Mouse (Mus musculus) embryo, embryonic 11 days (tissue): ENCODE data around the gene Tmprss9.

Experiments used
- DNase-seq: peaks from one replicate; pipeline ENCODE4 v3.0.0-alpha.2; 2015

The Tmprss9 gene

DNA sequence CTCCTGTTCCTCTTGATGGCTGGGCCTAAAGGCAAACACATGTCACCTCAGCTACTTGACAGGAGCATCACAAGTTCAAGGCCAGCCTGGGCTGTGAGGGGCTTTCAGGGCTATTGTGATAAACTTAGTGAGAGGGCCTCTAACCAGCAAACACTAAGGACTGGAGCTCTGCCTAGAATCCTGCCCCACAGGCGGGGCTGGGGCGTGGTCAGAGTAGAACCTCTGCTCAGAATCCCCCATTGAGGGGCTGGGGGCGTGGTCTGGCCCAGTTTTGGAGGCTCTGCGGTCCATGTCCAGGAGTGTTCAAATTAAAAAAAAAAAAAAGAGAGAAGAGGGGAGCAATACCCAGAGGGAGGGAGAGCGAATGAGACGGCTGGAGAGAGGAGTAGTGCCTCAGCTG lies 24.0 kb downstream of the Tmprss9 start:
- DNase-seq, result no peak

DNA sequence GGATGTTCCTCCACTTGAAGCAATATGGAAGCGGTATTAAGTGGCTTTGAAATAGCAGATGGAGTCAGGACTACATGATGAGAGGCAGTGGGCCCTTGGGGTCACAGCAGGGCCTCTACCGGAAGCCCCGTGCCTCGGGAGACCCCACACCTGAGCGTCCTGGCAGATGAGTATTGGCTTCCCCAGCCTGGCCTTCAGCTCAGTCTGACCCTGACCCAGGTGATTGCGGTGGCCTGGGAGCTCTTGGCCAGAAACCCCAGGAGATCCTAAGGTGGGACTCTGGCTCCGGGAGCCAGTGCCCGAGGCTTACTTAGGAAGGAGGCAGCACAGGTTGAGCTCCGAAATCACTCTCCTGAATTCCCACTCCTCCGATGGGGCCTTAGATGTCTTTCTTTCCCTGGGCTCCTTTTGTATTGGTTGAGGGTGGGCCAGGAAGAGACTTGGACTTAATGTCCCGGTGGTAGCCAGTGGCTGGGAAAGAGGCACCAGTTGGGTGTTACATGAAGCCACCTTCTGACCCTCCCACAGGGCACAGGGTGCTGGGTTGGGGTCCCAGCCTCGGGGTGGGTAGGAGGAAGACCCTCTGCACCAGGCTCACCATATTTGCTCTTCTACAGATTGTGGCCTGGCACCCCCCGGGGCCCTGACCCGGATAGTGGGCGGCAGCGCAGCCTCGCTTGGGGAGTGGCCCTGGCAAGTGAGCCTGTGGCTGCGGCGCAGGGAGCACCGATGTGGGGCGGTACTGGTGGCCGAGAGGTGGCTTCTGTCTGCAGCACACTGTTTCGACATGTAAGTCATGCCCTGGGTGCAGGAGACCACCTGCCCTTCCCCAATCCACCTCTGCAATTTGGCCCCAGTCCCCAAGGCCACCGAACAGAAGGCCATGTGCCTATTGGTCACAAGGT lies 25.2 kb downstream of the Tmprss9 start:
- DNase-seq, result no peak

DNA sequence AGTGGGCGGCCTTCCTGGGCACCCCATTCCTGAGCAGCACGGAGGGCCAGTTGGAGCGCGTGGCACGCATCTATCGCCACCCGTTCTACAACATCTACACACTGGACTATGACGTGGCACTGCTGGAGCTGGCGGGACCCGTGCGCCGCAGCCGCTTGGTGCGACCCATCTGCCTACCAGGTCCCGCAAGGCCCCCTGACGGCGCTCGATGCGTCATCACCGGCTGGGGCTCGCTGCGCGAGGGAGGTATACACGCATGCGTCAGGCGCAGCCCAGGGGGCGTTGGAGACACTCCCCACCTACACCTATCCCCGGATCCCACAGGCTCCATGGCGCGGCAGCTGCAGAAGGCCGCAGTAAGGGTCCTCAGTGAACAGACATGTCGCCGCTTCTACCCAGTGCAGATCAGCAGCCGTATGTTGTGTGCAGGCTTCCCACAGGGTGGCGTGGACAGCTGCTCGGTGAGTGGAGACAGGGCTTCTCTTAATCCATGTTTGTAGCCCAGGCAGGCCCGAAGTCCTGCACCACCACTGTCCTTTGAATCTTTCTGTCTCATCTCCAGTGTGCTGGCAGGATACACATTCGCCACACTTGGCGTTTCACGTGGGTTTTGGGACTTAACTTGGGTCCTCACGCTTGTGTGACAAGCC lies 26.3 kb downstream of the Tmprss9 start:
- peak; percentile 33 for DNase-seq

DNA sequence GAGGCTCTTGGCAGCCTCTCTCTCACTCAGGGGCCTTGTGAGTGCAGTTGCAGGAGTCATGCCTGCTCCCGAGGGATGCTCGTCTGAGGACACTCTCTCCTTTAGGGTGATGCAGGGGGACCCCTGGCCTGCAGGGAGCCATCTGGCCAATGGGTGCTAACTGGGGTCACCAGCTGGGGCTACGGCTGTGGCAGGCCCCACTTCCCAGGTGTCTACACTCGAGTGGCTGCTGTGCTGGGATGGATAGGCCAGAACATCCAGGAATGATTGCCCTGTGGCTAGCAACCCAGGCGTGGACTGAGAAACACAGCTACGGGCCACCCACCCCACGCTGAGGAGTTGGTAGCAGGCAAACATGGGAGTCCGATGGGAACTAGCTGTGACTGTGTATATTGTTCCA lies 27.4 kb downstream of the Tmprss9 start:
- no peak for DNase-seq

DNA sequence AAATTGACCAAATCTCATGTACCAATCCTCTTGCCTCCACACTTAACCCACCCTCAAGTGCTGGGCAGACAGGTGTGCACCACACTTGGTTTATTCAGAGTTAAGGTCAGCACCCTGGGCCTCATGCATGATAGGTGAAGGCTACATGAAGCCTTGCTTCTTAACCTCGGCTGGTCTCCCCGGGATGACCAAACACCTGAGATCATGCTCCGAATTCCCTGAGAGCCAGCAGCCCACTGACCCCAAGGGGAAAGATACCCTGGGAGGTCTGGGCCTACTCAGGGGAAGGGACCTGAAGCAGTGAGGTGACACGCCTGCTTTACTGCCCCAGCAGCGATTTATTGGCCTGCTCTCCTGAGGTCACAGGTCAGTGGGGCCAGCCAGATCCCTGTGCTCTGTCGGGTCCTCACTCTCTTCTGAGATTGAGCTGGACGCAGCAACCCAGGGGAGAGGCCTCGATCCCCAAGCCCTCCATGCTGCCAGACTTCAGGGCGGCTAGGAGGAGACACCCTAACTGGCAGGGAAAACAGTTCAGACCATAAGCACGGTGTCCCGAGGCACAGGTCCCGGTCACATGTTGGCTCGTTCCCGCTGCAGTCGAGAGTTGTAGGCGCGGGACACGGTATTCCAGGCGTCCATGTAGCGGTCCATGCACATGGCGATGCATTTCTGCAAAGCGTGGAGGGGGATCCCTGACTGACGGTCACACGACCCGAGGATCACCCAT lies 28.1 kb downstream of the Tmprss9 start:
- DNase-seq, result no peak

DNA sequence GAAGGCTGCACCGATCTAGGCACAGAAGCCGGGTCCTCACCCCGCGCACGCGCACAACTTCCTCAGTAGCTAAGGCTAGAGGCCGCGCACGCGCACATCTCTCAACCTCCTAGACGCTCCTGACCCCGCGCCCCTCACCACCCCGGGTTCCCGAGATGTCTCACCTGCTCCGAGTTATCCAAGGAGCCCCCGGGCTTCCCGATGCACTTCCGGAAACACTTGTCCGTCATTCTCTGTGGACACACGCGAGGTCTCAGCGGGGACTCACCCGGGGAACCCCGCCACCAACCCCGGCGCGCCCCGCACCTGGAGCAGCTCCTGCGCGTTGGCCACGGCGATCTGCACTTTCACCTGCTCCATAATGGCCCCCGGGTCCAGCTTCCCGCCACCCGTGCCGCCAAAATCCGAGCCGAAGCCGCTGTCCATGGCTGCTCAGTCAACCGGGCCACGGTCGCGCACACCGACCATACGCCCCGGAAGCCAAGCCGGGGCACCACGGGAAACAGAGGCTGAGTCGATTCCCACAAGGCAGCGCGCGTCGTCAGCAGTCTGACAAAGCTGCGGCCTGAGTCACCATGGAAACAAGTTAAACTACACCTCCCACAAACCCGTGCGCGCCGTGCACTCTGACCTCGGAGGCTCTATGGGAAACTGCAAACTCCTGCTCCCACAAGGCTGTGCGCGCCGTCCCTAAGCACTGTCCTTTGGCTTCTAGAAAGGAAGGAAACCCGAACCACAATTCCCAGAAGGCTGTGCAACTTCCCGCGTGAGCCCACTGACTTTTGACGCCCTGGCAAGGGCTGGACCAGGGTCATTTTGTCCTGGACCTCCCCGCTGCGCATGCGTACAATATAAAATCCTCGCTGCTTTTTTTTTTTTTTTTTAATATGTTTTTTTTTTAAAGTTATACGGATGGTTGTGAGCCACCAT lies 28.9 kb downstream of the Tmprss9 start, which contains the start of gene Timm13:
Gene Timm13 (minus strand): TSS at position 652 of the 930 bp plus-strand sequence.
- peak; percentile 100 for DNase-seq

DNA sequence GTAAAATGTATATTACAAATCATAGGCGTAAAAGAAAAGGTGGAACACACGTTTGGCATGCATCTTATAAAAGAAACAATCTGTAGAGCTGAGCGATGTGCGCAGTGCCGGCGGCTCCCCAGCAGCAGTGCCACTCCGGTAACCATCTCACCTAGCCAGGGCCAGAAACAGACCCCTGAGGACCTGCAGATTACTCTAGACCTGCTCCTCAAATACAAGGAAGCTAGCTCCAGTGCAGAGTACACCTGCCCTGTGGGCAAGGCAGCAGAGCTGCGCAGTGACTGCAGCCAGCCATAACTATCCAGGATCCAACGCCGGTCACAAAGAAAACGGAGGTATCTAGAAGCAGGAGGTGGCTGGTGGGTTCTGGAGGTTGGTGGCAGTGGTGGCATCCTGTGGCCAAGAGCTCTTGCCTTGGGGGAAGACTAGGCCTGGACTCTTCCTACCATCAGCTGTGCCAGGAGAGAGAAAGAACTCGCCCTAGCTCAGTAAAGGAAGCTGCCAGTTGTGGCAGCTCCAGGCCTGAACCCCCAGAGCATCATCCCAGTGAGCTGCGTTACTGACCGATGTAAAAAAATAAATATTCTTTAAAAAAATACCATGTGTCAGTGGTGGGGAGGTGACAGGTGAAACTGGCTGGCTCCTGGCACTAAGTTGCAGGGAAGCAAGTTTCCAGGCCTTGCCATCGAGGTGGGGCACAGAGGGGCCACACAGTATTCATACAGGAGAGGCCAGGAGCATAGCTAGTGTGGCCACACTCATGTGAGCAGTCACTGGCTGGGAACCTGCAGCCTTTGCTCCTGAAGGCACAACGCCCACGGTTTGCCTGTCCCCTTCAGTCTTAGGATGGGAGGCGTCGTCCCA lies 30.0 kb downstream of the Tmprss9 start:
- DNase-seq, result no peak

DNA sequence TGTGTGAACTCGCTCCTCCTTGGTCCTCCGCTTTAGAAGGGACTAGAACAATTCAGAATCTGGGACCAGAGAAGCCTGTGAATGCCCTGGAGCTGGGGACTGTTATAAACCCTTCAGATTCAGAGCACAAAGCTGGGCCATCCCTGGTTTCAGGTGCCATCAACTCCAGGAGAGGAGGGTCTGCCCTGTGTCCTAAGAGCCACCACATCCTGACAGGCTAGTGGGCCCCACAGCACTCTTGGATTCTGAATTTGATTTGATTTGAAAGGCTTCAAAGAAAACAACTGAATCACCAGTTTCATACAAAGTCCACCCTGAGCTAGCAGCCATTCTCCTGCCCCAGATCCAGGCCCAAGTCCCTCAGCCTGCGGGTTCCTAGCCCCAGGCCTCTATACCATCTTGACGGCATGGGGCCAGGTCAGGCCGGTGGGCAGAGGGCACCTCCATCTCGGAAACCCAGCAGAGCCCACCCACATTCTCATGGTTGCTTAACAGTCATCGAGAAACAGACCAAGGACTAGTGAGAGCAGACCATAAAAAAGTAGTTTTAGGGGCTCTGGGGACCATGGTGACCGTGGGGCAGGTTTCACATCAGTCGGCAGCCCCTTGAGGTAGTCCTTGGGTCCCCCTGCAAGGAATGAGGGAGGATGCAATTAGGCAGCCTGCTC lies 30.8 kb downstream of the Tmprss9 start:
- DNase-seq, result no peak

DNA sequence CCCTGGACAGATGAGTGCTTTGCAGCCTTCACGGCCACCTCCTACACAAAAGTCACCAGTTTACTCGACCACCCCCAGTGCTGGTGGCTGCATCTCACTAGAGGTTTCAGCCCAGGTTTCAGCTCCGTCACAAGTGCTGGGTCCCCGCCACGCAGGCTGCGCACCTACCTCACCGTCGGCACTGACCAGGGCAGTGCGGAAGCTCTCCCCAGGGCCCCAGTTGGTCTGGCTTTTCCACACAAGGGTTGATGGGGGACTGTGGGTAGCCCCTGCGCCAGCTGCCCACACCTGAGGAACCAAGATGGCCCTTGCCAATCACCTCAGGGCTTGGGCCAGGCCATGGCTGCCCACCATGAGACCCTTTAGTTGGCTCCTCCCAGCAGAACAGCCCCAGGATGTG lies 31.6 kb downstream of the Tmprss9 start:
- DNase-seq, result no peak

DNA sequence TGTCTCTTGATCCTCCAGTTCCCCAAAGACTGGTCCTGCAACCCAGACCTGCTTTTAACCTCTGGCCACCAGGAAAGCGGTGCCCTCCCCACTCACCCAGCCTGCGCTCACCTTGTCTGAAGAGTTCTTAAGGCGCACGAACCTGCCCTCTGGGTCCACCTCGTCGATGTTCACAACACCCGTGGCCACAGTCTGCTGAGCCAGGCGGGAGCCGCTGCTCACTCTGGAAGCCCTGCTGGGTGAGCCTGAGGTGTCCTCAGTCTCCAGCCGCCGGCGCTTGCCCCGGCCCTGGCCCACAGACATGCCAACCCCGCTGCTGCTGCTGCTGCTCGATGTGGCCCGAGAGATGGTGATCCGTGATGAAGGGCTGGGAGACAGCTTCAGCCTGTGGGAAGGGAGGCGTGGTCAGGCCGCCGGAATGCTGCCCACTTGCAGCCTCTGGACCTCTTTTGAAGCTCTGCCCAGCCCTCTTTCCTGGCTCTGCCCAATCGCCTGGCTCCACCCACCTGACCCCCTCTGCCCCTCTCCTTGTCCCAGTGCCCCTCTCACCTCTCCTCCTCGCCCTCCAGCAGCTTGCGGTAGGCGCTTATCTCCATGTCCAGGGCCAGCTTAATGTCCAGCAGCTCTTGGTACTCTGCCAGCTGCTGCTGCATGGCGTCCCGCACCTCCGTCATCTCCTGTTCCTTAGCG lies 32.5 kb downstream of the Tmprss9 start:
- no peak for DNase-seq

DNA sequence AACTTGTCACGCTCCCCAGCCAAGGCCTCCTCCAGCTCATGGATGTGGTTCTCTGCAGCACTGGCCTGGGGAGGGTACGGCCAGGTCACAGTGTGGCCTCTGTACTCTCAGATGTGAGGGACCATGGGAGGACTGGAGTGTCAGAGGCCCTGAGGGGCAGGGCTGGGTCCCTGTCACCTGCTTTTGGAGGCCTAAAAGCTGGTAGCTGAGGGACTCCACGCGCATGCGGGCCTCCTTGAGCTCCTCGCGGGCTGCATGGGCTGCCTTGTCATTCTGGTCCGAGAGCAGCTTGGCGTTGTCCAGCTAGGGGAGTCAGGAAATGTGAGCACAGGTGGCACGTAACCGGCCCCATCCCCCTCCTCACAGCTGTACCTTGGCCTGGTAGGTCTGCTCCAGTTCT lies 33.1 kb downstream of the Tmprss9 start:
- no peak for DNase-seq

DNA sequence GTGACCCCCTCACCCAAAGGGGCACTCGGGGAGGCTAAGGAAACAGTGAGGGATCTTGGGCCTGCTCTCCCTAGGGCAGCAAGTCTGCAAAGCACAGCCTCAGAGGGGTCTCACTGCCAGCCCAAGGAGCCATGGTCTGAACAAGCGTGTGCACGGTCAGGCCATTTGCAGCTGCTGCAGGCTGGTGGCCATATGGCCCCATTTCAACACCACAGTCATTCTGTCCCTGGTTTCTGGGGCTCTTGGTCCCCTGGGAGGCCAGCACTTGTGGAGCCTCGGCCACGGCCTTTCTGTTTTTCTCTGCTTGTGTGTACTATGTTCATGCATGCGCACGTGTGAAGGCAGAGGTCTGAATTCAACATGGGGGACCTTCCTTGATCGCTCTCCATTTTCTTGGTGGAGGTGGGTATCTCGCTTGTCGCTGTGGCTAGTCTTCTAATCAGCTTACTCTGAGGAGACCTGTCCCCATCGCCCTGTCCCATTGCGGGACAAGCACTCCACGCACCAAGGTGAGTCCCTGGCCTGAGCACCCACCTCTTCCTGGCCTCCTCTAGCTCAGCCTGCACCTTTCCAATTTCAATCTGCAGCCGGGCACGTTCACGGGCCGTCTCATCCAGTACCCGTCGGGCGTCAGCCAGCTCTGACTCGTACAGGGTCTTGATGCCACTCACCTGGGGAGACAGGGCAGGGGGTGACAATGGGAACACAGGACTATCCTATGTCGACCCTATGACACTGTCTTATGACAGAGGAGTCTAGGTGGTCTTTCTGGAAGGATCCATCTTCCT lies 37.9 kb downstream of the Tmprss9 start:
- no peak for DNase-seq

DNA sequence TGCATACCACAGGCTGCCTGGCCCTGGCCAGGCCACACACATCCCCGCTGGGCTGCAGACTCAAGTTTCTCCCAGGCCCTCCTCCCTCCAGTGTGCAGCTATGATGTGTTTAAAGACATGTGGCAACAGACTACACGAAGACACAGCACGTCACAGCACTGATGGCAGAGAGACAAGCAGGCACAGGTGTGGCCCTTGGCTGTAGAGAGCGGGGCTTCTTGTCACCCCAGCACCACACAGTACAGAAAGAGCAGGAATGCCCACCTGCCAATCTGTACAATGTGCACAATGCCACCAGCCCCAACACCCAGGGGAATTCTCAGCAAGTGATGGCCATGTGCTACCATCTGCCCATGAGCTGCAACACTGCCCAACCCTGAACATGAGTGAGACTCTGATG lies 39.7 kb downstream of the Tmprss9 start:
- DNase-seq, result no peak

DNA sequence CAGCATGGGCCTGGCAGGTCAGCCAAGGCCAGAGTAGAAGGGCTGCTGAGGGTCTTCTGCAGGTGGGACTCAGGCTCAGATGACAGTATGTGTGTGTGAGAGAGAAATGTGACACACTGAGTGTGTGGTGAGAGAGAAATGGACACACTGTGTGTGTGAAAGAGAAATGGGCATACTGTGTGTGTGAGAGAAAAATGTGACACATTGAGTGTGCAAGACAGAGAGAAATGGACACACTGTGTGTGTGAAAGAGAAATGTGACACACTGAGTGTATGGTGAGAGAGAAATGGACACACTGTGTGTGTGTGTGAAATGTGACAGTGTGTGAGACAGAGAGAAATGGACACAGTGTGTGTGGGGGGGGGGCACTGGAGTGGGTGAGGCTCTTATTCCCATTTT lies 40.2 kb downstream of the Tmprss9 start:
- no peak for DNase-seq

DNA sequence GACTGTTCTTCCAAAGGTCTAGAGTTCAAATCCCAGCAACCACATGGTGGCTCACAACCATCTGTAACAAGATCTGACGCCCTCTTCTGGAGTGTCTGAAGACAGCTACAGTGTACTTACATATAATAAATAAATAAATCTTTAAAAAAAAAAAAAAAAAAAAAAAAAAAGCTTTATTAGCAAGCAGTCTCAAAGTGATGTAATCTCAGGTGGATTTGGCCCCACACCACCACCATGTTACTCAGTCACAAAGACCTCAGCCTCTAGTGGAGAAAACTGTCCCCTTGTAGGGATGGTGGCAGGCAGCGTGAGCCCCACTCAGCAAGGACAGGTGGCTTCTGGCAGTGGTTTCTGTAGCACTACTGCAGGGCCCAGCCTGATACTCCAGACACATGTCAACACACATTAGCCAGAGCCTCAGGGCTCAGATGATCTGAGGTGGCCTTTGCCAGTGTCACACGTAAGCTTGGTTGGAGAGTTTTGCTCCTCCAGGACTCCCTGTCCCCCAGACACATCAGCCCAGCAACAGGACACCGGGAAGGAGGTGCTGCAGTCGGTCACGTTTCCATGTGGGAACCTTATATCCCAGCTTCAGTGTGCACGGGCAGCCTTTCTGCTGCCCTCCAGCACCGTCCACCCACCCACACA lies 41.8 kb downstream of the Tmprss9 start:
- DNase-seq, result no peak

DNA sequence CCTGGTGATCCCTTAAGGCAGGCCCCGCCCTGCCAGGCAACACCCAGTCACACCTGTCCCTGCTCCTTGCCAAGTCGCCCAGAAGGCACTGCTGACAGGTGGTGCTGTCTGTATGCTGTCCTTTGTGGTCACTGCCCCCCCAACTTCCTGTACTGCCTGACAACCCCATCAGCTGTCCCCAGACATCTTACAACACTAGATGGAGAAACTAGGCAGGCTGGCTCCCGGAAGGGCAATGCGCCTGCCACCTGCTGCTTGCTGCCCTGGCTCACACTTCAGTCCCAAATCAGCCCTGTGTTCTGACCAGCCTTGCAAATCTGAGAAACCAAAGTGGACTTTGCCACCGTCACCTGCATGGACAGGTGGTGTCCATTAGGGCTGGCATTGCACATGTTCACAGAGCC lies 42.6 kb downstream of the Tmprss9 start:
- no peak for DNase-seq

DNA sequence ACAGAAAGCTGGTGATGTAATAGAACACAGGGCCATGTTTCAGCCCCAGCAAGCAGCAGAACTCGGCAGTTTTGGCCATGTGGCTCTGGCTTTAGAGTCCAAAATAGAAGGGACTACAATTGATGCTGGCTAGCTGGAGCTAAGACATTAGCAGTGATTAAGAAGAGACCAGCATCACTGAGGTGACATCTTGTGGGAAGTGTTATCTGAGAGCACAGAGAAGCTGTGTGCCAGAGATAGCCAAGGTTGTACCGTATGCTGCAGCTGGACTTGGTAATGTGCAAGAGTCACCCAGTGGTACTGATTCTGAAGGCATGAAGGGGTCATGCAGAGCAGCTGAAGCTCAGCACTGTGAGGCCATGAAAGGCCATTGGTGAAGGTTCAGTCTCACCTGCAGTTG lies 43.6 kb downstream of the Tmprss9 start:
- DNase-seq, result no peak

DNA sequence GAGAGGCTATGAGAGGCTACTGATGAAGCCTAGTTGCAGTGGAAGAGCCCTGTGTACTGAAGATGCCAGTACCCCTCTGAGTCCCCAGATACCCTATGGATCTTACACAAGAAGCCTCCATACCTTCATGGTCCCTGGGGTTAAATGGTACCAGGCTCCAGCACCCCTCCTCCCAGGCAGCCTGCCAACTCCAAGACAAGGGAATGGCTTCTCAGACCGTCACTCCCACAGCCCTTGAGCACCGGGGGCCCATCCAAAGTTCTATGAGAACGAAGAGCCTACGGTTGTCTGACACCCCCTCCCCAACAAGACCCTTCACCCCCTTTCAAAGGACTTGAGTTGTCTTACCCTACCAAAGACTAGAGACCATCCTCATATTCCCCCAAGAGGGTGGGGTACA lies 44.1 kb downstream of the Tmprss9 start:
- DNase-seq, result no peak

DNA sequence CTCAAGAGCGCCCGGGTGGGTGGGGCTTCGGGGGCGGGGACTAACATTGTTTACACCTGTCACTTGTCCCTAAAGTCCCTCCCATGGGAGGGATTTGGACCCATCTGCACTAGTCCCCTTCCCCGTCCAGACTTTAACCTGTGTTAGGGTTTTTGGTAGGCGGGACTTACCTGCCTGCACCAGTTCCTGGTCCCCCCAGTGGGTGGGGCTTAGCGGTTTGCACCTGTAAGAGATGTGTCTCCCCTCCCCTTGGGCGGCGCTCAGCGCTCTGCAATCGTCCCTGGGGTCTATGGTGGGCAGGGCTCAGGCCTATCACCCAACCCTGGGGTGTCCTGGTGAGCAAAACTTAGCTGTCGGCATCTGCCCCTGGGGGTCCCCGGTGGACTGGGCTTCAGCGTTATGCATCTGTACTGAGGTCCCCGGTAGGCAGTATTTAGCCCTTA lies 45.7 kb downstream of the Tmprss9 start:
- DNase-seq, result peak; percentile 45
